Mouse (Mus musculus) midbrain, postnatal 0 days (tissue): ENCODE data around the gene Ell. TPM values are rescaled to one million over a fixed set of nuclear protein-coding genes. Genes with fewer than 3 reads are reported as not detected.

ENCODE experiments used
- ATAC-seq: fragments of 200-750 bp; cut with Nextera tagmentation; 2 replicates; pipeline ENCODE4 v1.8.0; 2017; ENCODE audit warnings: moderate number of reproducible peaks, mild to moderate bottlenecking, moderate TSS enrichment, moderate library complexity; ENCODE audit not compliant: low FRiP score
- DNase-seq: peaks from one replicate; pipeline ENCODE4 v3.0.0-alpha.2; 2015; ENCODE audit warnings: low spot score
- H3K27ac ChIP-seq: fragments of 300-500 bp; sonication (generic); 2 replicates; pipeline ENCODE4 v1.5.1; 2014; ENCODE audit warnings: low read depth, mild to moderate bottlenecking, low read length, mixed read lengths
- H3K27me3 ChIP-seq: fragments of 300-500 bp; sonication (generic); 2 replicates; pipeline ENCODE4 v1.6.1; 2014; ENCODE audit warnings: low read length, control low read depth, mixed read lengths; ENCODE audit not compliant: insufficient read depth
- H3K36me3 ChIP-seq: fragments of 300-500 bp; sonication (generic); 2 replicates; pipeline ENCODE4 v1.6.1; 2014; ENCODE audit warnings: low read length, control low read depth, mixed read lengths; ENCODE audit not compliant: insufficient read depth
- H3K4me1 ChIP-seq: fragments of 300-500 bp; sonication (generic); 2 replicates; pipeline ENCODE4 v1.6.1; 2014; ENCODE audit warnings: mild to moderate bottlenecking, control low read depth, antibody characterized with exemption, low read length, mixed read lengths; ENCODE audit not compliant: insufficient read depth
- H3K4me2 ChIP-seq: fragments of 300-500 bp; sonication (generic); 2 replicates; pipeline ENCODE4 v1.6.1; 2014; ENCODE audit warnings: low read depth, mild to moderate bottlenecking, low read length, mixed read lengths; ENCODE audit not compliant: poor library complexity, severe bottlenecking
- H3K4me3 ChIP-seq: fragments of 300-500 bp; sonication (generic); 2 replicates; pipeline ENCODE4 v1.5.1; 2014; ENCODE audit warnings: low read depth, mild to moderate bottlenecking, low read length, moderate library complexity
- H3K9ac ChIP-seq: fragments of 300-500 bp; sonication (generic); replicated peaks from 2 replicates; pipeline ENCODE4 v1.6.1; 2014; ENCODE audit warnings: mild to moderate bottlenecking, low read length, moderate library complexity, mixed read lengths; ENCODE audit not compliant: poor library complexity, severe bottlenecking
- H3K9me3 ChIP-seq: fragments of 300-500 bp; sonication (generic); 2 replicates; pipeline ENCODE4 v1.6.1; 2016; ENCODE audit warnings: low read length, control low read depth
- CTCF ChIP-seq: IDR thresholded peaks from 2 replicates; pipeline ENCODE4 v1.5.1; 2016; ENCODE audit warnings: antibody characterized with exemption, mild to moderate bottlenecking
- WGBS: fragments of 180-500 bp; shearing (Covaris S2); extraction: QIAGEN DNeasy Blood & Tissue Kit; methylation state at CpG from one replicate; pipeline ENCODE4 v1.1.7; 2014; 5-methylcytosine and 5-hydroxymethylcytosine counted together
- polyA plus RNA-seq: library from polyadenylated mRNA; unstranded; fragments of >200 nt; fragmentation: Nextera tagmentation; extraction: Ambion mirVana; gene quantifications from 2 replicates; pipeline ENCODE4 v1.2.1, GENCODE M21; 2015
- total RNA-seq: library from RNA; depleted of rRNA; stranded (reverse); fragments of >200 nt; gene quantifications from 2 replicates; pipeline ENCODE4 v1.2.3, GENCODE M21; 2014

Ell gene
- total and polyA plus RNA-seq, 2 experiments from 2014 or later: 13.2 to 14.1 TPM

DNA sequence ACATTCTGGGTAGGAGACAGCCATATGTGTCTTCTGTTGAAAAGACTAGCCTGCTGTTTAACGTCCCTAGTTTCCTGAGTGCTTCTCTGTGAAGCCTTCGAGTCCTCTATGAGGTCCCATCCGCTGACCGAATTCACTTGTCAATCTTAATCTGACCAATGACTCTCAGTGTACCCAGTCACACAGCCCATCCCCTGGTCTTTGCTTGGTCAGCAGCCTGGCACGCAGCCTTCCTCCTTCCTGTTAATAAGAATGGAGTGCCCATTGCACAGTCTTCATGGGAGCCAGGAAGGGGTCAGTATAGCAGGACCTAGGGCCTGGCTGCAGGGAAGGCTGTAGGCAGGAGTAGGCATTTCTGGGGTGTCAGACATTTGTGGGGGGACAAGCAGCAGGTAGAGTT is 75.2 kb downstream of the Ell start:
- Histone ChIP-seq H3K4me2 (no peak overlapping the region), H3K9me3 (no peaks in the 10 kb centered on the region), H3K36me3 (no peaks in the 10 kb centered on the region), H3K27me3 (no peaks in the 10 kb centered on the region), H3K4me1 (peaks cover 12% of the 10 kb centered on the region), H3K27ac (no peak overlapping the region), H3K4me3 (no peak overlapping the region), H3K9ac (no peak overlapping the region)
- no peak for ATAC-seq
- WGBS: 73% methylated on average over 5 of the region's 5 CpGs
- no peak for TF ChIP-seq CTCF
- DNase-seq: no peak

DNA sequence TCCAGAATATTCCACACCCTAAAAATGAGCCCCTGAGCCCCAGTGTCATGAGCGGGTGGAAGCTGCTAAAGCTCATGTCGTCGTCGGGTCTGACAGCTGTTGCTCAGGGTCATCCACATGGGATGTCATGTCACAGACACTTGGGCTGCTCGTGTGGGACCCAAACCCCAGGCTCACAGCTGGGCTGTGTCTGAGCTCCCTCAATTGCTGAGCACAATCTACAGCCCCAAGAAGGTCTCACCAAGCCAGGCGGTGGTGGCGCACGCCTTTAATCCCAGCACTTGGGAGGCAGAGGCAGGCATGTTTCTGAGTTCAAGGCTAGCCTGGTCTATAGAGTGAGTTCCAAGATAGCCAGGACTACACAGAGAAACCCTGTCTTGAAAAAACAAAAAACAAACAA is 76.0 kb downstream of the Ell start:
- no peak for DNase-seq
- Histone ChIP-seq H3K9me3 (no peaks in the 10 kb centered on the region), H3K4me2 (no peak overlapping the region), H3K27ac (no peak overlapping the region), H3K36me3 (no peaks in the 10 kb centered on the region), H3K4me3 (no peak overlapping the region), H3K9ac (no peak overlapping the region), H3K4me1 (peaks cover 7% of the 10 kb centered on the region; the same call in 1 of the 2 replicates), H3K27me3 (no peaks in the 10 kb centered on the region)
- 88% methylated on average over 8 of the region's 8 CpGs for WGBS
- no peak for ATAC-seq
- no peak for TF ChIP-seq CTCF

DNA sequence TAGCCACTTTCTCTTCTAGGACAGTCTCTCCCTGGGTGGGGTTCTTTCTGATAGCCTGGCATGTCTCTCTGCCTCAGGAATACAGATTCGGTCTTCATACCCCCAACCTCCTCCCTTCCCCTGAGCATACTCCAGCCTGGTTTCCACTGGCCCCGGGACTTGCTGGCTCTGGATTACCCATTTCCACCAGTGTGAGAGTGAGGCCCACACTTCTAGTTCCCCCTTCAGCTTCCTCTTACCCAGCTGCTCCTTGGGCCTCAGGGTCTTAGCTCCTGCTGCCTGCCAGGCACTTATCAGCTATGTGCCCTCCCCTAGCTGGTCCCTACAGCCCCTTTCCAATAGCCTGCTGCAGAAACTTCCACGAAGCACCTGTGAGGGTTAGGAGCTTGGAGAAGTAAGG is 76.6 kb downstream of the Ell start, which contains the start of gene Lrrc25:
Gene Lrrc25 (plus strand): TSS at position 262 of the 400 bp plus-strand sequence.
- Histone ChIP-seq H3K9ac (no peak within 1 kb of the TSS), H3K27me3 (0 out of 2 replicates have a peak, but pooled peaks cover 4% of the 10 kb centered on the region), H3K4me1 (peaks cover 7% of the 10 kb centered on the region; the same call in 1 of the 2 replicates), H3K4me3 (no peak within 1 kb of the TSS), H3K27ac (no peak within 1 kb of the TSS), H3K4me2 (no peak within 1 kb of the TSS), H3K36me3 (no peaks in the 10 kb centered on the region), H3K9me3 (no peaks in the 10 kb centered on the region)
- no peak for TF ChIP-seq CTCF
- ATAC-seq: no peak
- DNase-seq: no peak
- 80% methylated on average over 3 of the region's 3 CpGs for WGBS

DNA sequence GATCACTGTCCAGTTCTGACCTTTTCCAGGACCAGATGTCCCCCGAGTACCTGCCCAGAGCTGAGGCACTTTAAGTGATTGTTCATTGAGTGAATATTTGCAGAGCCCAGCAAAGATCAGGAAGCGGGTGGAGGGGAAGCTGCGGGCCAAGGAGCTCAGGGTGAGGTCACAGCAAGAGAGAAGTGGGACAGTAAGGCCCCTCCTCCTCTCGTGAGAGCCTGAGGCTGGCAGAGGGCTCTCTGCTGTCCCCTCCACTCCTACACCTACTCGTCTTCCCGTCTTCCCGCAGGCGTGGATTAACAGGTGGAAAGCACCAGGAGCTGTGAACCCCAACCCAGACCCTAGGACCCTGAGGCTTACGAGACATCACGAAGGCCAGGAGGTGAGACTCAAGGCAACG is 77.4 kb downstream of the Ell start:
- DNase-seq: no peak
- H3K4me2 ChIP-seq: no peak overlapping the region
- 72% methylated on average over 11 of the region's 11 CpGs for WGBS
- TF ChIP-seq CTCF: no peak
- no peaks in the 10 kb centered on the region for H3K9me3 ChIP-seq
- ATAC-seq: no peak
- H3K4me3 ChIP-seq: no peak overlapping the region
- H3K27me3 ChIP-seq: 0 out of 2 replicates have a peak, but pooled peaks cover 4% of the 10 kb centered on the region
- H3K9ac ChIP-seq: no peak overlapping the region
- no peak overlapping the region for H3K27ac ChIP-seq
- H3K36me3 ChIP-seq: no peaks in the 10 kb centered on the region
- H3K4me1 ChIP-seq: peaks cover under 1% of the 10 kb centered on the region; the same call in 1 of the 2 replicates

DNA sequence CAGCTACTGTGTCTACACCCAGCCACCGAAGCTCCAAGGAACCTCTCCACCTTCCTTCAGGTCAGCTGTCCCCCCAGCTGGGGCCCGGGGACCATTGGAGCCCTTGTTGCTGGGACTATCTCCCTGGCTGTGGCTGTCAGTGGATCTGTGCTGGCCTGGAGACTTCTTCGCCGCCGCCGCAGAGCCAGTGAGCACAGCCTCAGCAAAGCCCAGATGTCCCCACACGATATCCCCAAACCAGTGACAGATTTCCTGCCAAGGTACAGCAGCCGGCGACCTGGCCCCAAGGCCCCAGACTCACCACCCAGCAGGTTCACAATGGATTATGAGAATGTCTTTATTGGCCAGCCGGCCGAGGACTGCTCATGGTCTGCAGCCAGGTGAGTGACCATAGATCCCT is 78.7 kb downstream of the Ell start:
- H3K9me3 ChIP-seq: no peaks in the 10 kb centered on the region
- H3K36me3 ChIP-seq: no peaks in the 10 kb centered on the region
- 0 out of 2 replicates have a peak, but pooled peaks cover 4% of the 10 kb centered on the region for H3K27me3 ChIP-seq
- no peak for DNase-seq
- no peak for ATAC-seq
- H3K4me1 ChIP-seq: no peaks in the 10 kb centered on the region
- WGBS: 79% methylated on average over 11 of the region's 11 CpGs
- TF ChIP-seq CTCF: no peak
- no peak overlapping the region for H3K9ac ChIP-seq
- no peak overlapping the region for H3K4me2 ChIP-seq
- no peak overlapping the region for H3K4me3 ChIP-seq
- no peak overlapping the region for H3K27ac ChIP-seq

DNA sequence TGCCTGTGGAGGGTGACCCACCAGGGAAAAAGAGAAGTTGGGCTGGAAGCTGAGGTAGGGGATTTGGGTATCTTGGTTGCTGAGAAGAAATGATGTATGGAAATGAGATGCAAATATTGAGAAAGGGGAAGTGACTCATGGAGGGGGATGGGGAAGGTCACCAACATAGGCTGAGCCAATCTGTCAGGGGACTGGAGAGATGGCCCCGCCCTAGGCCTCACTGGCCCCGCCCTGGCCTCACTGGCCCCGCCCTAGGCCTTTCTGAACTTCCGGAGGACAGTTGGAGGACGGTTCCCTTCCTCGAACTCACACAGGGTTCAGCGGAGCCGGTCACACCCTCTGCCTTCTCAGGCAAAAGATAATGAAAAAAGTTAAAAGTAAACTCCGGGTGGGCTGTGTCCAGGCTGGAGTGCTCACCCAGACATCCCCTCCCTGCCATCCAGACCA is 79.7 kb downstream of the Ell start:
- no peak for ATAC-seq
- H3K4me3 ChIP-seq: no peak overlapping the region
- no peak for TF ChIP-seq CTCF
- H3K36me3 ChIP-seq: no peaks in the 10 kb centered on the region
- no peak for DNase-seq
- H3K27me3 ChIP-seq: 0 out of 2 replicates have a peak, but pooled peaks cover 4% of the 10 kb centered on the region
- H3K4me1 ChIP-seq: no peaks in the 10 kb centered on the region
- 38% methylated on average over 9 of the region's 9 CpGs for WGBS
- no peaks in the 10 kb centered on the region for H3K9me3 ChIP-seq
- H3K9ac ChIP-seq: no peak overlapping the region
- H3K4me2 ChIP-seq: no peak overlapping the region
- H3K27ac ChIP-seq: no peak overlapping the region
